Mouse (Mus musculus): ENCODE results near the gene Atp6v0e.

DNA sequence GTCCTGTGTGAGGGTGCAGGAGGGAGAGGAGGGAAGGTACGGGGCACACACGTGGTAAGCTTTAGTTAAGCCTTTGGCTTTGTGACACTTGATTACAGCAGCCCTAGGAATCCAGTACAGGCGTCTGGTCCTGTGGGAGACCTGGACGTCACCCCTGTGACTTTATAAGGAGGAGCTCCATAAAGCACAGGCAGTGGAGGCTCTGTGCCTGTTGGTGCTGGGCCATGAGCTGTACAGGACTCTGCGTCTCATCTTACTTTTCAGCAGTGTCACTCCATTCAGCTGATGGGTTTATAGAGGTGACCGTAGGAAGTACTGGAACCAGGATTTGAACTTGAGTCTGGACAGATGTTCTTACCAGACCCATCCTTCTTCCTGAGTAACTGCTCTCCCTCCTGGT lies 39.0 kb upstream of the Atp6v0e start:
- no peak for TF ChIP-seq POLR2A (IDR thresholded peaks at IDR 0.05; ENCODE audit: insufficient read depth, low read depth, low read length)
- no peak for TF ChIP-seq CTCF (IDR thresholded peaks at IDR 0.05)
- TF ChIP-seq EP300 (IDR thresholded peaks at IDR 0.05; ENCODE audit: insufficient read depth, low read depth, low read length) = no peak
